Mouse (Mus musculus): ENCODE measurements around the gene Olfr1099. TPM values are rescaled to one million over a fixed set of nuclear protein-coding genes. Genes with fewer than 3 reads are reported as not detected.

The Olfr1099 gene
- polyA plus RNA-seq, 1 experiment from 2014 or later, result not detected

DNA sequence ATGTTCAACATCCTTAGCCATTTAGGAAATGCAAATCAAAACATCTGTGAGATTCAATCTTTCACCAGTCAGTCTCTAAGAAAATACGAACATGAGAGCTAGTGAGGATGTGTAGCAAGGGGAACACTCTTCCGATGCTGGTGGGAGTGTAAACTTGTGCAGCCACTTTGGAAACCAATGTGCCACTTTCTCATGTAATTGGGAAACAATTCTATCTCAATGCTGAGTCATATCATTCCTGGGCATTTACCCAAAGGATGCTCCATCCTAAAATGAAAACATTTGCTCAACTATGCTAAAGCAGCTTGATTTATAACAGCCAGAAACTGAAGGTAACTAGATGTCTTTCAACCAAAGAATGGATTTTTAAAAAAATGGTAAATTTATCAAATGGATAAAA is 54.8 kb downstream of the Olfr1099 start:
- Histone ChIP-seq H3K4me2 (replicated peaks; ENCODE audit: low read depth) (no peak overlapping the region), H3K9ac (ENCODE audit: low read length) (no peak overlapping the region), H3K4me1 (replicated peaks; ENCODE audit: control insufficient read depth, insufficient read depth) (no peaks in the 10 kb centered on the region), H3K27me3 (ENCODE audit: control insufficient read depth, insufficient read depth, low read length) (no peaks in the 10 kb centered on the region), H3K4me3 (ENCODE audit: low read depth, low read length) (no peak overlapping the region), H3K36me3 (ENCODE audit: control insufficient read depth, insufficient read depth, low read length) (no peaks in the 10 kb centered on the region), H3K9me3 (ENCODE audit: control insufficient read depth, low read length) (no peaks in the 10 kb centered on the region), H3K27ac (replicated peaks) (no peak overlapping the region)
- TF ChIP-seq EP300 (optimal IDR thresholded peaks at IDR 0.05) (no peak), CTCF (IDR thresholded peaks at IDR 0.05; ENCODE audit: low read depth) (no peak)
- WGBS, result 82% methylated on average over 2 of the region's 2 CpGs
- no peak for DNase-seq (ENCODE audit: low spot score)
- no peak for ATAC-seq (ENCODE audit: low FRiP score, low TSS enrichment)

Other genes with a start within 250 kb of the Olfr1099 start
- not detected in 2 replicates for gene Olfr1089, start 227.0 kb downstream of the Olfr1099 start, polyA plus RNA-seq (2015; fragmentation: Nextera tagmentation; extraction: Ambion mirVana)
- gene Olfr1090, start 201.7 kb downstream of the Olfr1099 start, polyA plus RNA-seq (2015; fragmentation: Nextera tagmentation; extraction: Ambion mirVana), result not detected in 2 replicates
- gene Olfr1093, start 178.2 kb downstream of the Olfr1099 start, polyA plus RNA-seq (2015; fragmentation: Nextera tagmentation; extraction: Ambion mirVana), result not detected in 2 replicates
- gene Olfr141, start 150.7 kb downstream of the Olfr1099 start, polyA plus RNA-seq (2015; fragmentation: Nextera tagmentation; extraction: Ambion mirVana), result not detected in 2 replicates
- 0.06 TPM in 1 of 2 replicates, not detected in the other for gene Olfr1094, start 136.0 kb downstream of the Olfr1099 start, polyA plus RNA-seq (2015; fragmentation: Nextera tagmentation; extraction: Ambion mirVana)
- not detected in 2 replicates for gene Olfr1095, start 109.0 kb downstream of the Olfr1099 start, polyA plus RNA-seq (2015; fragmentation: Nextera tagmentation; extraction: Ambion mirVana)
- gene Gm13723, start 85.9 kb downstream of the Olfr1099 start, polyA plus RNA-seq (2015; fragmentation: Nextera tagmentation; extraction: Ambion mirVana), result not detected in 2 replicates
- not detected in 2 replicates for gene Olfr1097, start 68.5 kb downstream of the Olfr1099 start, polyA plus RNA-seq (2015; fragmentation: Nextera tagmentation; extraction: Ambion mirVana)
- not detected in 2 replicates for gene Olfr1098, start 36.1 kb downstream of the Olfr1099 start, polyA plus RNA-seq (2015; fragmentation: Nextera tagmentation; extraction: Ambion mirVana)
- gene Olfr1100, start 19.3 kb upstream of the Olfr1099 start, polyA plus RNA-seq (2015; fragmentation: Nextera tagmentation; extraction: Ambion mirVana), result not detected in 2 replicates
- not detected in 2 replicates for gene Olfr1101, start 30.5 kb upstream of the Olfr1099 start, polyA plus RNA-seq (2015; fragmentation: Nextera tagmentation; extraction: Ambion mirVana)
- not detected in 2 replicates for gene Olfr1102, start 37.7 kb upstream of the Olfr1099 start, polyA plus RNA-seq (2015; fragmentation: Nextera tagmentation; extraction: Ambion mirVana)
- gene Olfr1104, start 66.4 kb upstream of the Olfr1099 start, polyA plus RNA-seq (2015; fragmentation: Nextera tagmentation; extraction: Ambion mirVana), result not detected in 2 replicates
- not detected in 2 replicates for gene Olfr1105, start 75.8 kb upstream of the Olfr1099 start, polyA plus RNA-seq (2015; fragmentation: Nextera tagmentation; extraction: Ambion mirVana)
- not detected in 2 replicates for gene Olfr1106, start 91.6 kb upstream of the Olfr1099 start, polyA plus RNA-seq (2015; fragmentation: Nextera tagmentation; extraction: Ambion mirVana)
- not detected in 2 replicates for gene Olfr1107, start 115.1 kb upstream of the Olfr1099 start, polyA plus RNA-seq (2015; fragmentation: Nextera tagmentation; extraction: Ambion mirVana)
- gene Olfr1109, start 135.3 kb upstream of the Olfr1099 start, polyA plus RNA-seq (2015; fragmentation: Nextera tagmentation; extraction: Ambion mirVana), result not detected in 2 replicates
- gene Olfr259, start 153.9 kb upstream of the Olfr1099 start, polyA plus RNA-seq (2015; fragmentation: Nextera tagmentation; extraction: Ambion mirVana), result not detected in 2 replicates
- not detected in 2 replicates for gene Olfr1110, start 179.6 kb upstream of the Olfr1099 start, polyA plus RNA-seq (2015; fragmentation: Nextera tagmentation; extraction: Ambion mirVana)
- not detected in 2 replicates for gene Olfr1111, start 191.9 kb upstream of the Olfr1099 start, polyA plus RNA-seq (2015; fragmentation: Nextera tagmentation; extraction: Ambion mirVana)
- gene Olfr1112, start 227.1 kb upstream of the Olfr1099 start, polyA plus RNA-seq (2015; fragmentation: Nextera tagmentation; extraction: Ambion mirVana), result not detected in 2 replicates
- not detected in 2 replicates for gene Olfr1113, start 248.3 kb upstream of the Olfr1099 start, polyA plus RNA-seq (2015; fragmentation: Nextera tagmentation; extraction: Ambion mirVana)

Data from stomach, postnatal 0 days (tissue).